Mouse (Mus musculus) heart, embryonic 13.5 days (tissue): ENCODE measurements at regions not wholly inside any gene's neighbourhood (a gene's known extent, or its start where the extent isn't known, plus 50 kb on each side); places are given as distances from the start of the nearest gene placed in this dataset.

Experiments
- ATAC-seq: fragments of 200-750 bp; cut with Nextera tagmentation; 2 replicates; pipeline ENCODE4 v1.8.0; 2017; ENCODE audit warnings: moderate TSS enrichment; ENCODE audit not compliant: insufficient number of reproducible peaks, low FRiP score, low TSS enrichment; ENCODE audit errors: extremely low read depth
- H3K27ac ChIP-seq: fragments of 300-500 bp; sonication (generic); replicated peaks from 2 replicates; pipeline ENCODE4 v1.5.1; 2015; ENCODE audit warnings: moderate library complexity, mild to moderate bottlenecking, inconsistent platforms
- H3K27me3 ChIP-seq: fragments of 300-500 bp; sonication (generic); replicated peaks from 2 replicates; pipeline ENCODE4 v1.6.1; 2015; ENCODE audit warnings: mild to moderate bottlenecking, inconsistent platforms
- H3K36me3 ChIP-seq: fragments of 300-500 bp; sonication (generic); 2 replicates; pipeline ENCODE4 v1.6.1; 2015; ENCODE audit warnings: mild to moderate bottlenecking, inconsistent platforms
- H3K4me1 ChIP-seq: fragments of 300-500 bp; sonication (generic); 2 replicates; pipeline ENCODE4 v1.6.1; 2015; ENCODE audit warnings: inconsistent platforms
- H3K4me2 ChIP-seq: fragments of 300-500 bp; sonication (generic); 2 replicates; pipeline ENCODE4 v1.6.1; 2015; ENCODE audit warnings: inconsistent platforms, mild to moderate bottlenecking, moderate library complexity
- H3K4me3 ChIP-seq: fragments of 300-500 bp; sonication (generic); 2 replicates; pipeline ENCODE4 v1.5.1; 2015; ENCODE audit warnings: moderate library complexity, mild to moderate bottlenecking, inconsistent platforms
- H3K9ac ChIP-seq: fragments of 300-500 bp; sonication (generic); 2 replicates; pipeline ENCODE4 v1.6.1; 2015; ENCODE audit warnings: inconsistent platforms, mild to moderate bottlenecking, moderate library complexity
- H3K9me3 ChIP-seq: fragments of 300-500 bp; sonication (generic); 2 replicates; pipeline ENCODE4 v1.6.1; 2016; ENCODE audit warnings: inconsistent platforms
- WGBS: fragments of 180-500 bp; shearing (Covaris S2); methylation state at CpG from one replicate; pipeline ENCODE4 v1.1.7; 2015; ENCODE audit warnings: mixed read lengths; 5-methylcytosine and 5-hydroxymethylcytosine counted together

GRCm38 (mm10) chr15:52899403-52899802 is 985.3 kb upstream of the Gm7489 start:
- WGBS = 85% methylated on average over 4 of the region's 4 CpGs
- no peak overlapping the region for H3K9ac ChIP-seq
- no peaks in the 10 kb centered on the region for H3K27me3 ChIP-seq
- H3K36me3 ChIP-seq = no peaks in the 10 kb centered on the region
- H3K9me3 ChIP-seq = no peaks in the 10 kb centered on the region
- H3K27ac ChIP-seq = no peak overlapping the region
- H3K4me3 ChIP-seq = no peak overlapping the region
- no peak overlapping the region for H3K4me2 ChIP-seq
- ATAC-seq = no peak
- H3K4me1 ChIP-seq = peaks cover 4% of the 10 kb centered on the region

DNA sequence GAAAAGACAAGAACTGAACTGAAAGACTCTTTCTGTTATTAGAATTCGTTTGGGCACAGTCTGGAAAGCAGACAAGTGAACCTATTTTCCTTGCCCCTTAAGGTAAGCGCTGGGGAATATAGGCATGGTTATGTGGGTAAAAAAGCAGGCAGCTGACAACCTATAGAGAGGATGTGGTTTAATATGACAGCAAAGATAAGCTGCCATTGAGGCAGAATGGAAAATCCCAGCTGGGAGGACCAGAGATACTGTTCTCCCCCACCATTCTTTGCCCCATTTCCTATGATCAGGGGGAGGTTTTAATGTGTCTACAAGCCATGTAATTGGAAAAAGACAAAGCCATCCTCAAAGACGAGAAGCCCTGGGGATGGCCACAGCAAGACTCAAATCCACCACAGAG is 984.9 kb upstream of the Gm7489 start:
- H3K4me1 ChIP-seq = peaks cover 4% of the 10 kb centered on the region
- H3K36me3 ChIP-seq = no peaks in the 10 kb centered on the region
- H3K27me3 ChIP-seq = no peaks in the 10 kb centered on the region
- no peak overlapping the region for H3K9ac ChIP-seq
- H3K4me3 ChIP-seq = no peak overlapping the region
- H3K4me2 ChIP-seq = no peak overlapping the region
- 69% methylated on average over 3 of the region's 3 CpGs for WGBS
- H3K9me3 ChIP-seq = no peaks in the 10 kb centered on the region
- no peak overlapping the region for H3K27ac ChIP-seq
- ATAC-seq = no peak

DNA sequence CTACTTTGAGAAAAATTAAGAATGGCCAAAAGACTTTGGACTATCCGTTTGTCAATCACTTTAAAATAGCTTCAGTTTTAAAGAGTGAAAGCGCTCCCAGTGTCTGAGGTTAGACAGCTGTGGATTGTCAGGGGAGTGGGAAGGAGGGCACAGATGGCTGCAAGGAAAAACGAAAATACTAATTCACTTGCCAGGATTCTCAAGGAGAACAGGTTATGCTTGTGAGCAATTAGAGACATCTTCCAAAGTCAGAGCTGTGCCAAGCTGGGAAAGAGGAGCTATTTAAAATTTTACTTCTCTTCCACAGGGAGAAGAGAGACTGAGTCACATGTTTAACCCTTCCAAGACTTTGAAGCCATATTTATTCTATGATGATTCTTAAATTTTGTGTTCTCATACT is 979.5 kb upstream of the Gm7489 start:
- no peak for ATAC-seq
- Histone ChIP-seq H3K27me3 (no peaks in the 10 kb centered on the region), H3K4me2 (no peak overlapping the region), H3K27ac (no peak overlapping the region), H3K4me1 (no peaks in the 10 kb centered on the region), H3K9me3 (no peaks in the 10 kb centered on the region), H3K36me3 (no peaks in the 10 kb centered on the region), H3K9ac (no peak overlapping the region), H3K4me3 (no peak overlapping the region)
- WGBS = 70% methylated on average over 3 of the region's 3 CpGs

DNA sequence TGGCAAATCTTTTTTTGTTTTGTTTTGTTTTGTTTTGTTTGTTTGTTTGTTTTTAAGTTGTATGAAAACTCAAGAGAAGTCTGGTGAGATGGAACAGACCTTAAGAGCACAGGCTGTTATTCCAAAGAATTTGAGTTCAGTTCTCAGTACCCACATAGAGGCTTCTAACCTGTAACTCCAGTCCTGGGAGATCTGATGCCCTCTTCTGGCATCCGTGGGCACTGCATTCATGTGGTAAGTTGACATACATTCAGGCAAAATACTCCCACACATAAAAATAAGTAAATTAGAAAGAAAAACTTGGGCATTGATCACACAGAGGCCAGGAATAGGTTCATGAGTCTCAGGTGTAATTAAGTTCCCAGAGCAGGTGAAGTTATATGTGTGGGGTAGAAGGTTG is 977.5 kb upstream of the Gm7489 start:
- Histone ChIP-seq H3K9me3 (no peaks in the 10 kb centered on the region), H3K4me3 (no peak overlapping the region), H3K36me3 (no peaks in the 10 kb centered on the region), H3K9ac (no peak overlapping the region), H3K4me1 (no peaks in the 10 kb centered on the region), H3K4me2 (no peak overlapping the region), H3K27me3 (no peaks in the 10 kb centered on the region), H3K27ac (no peak overlapping the region)
- WGBS = 31% methylated on average over 1 of the region's 1 CpGs
- no peak for ATAC-seq

DNA sequence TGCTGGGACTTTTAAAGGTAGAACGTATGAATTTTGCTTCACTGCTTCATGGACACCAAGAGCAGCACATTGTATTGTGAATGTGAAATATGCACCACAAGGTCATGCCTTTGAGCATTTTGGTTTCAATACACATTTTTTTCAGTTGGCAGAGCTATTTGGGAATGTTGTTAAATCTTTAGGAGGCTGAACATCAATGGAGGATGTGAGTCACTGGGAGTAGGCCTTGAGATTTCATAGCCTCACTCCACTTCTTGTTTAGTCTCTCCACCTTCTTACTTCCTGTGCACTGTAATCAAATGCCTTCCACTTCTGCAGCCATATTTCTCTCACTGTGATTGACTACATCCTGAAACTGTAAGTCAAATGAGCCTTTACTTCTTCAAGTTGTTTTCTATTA is 962.4 kb upstream of the Gm7489 start:
- no peak overlapping the region for H3K27ac ChIP-seq
- no peaks in the 10 kb centered on the region for H3K4me1 ChIP-seq
- H3K9ac ChIP-seq = no peak overlapping the region
- no peaks in the 10 kb centered on the region for H3K36me3 ChIP-seq
- H3K4me3 ChIP-seq = no peak overlapping the region
- no peak overlapping the region for H3K4me2 ChIP-seq
- no peak for ATAC-seq
- H3K9me3 ChIP-seq = peaks cover 10% of the 10 kb centered on the region; the same call in 1 of the 2 replicates
- 89% methylated on average over 1 of the region's 1 CpGs for WGBS
- H3K27me3 ChIP-seq = no peaks in the 10 kb centered on the region

DNA sequence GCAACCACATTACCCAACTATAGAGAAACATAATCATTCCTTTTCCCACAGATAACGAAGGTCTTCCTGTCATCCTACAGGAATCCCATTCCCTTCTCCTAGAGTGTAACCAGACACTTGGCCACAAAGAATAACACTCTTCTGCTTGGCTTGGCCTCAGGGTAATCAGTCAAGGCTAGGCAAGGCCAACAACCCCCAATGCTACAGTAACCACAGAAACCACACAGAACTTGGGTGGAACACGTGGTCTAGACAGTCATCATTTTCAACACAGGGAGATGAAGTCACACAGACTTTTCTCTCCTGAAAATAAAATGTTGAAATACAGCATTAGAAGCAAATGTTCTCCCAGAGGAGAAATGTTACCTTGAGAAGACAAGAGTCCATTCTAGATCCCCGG is 956.3 kb upstream of the Gm7489 start:
- H3K27me3 ChIP-seq = no peaks in the 10 kb centered on the region
- no peaks in the 10 kb centered on the region for H3K36me3 ChIP-seq
- H3K9ac ChIP-seq = no peak overlapping the region
- no peaks in the 10 kb centered on the region for H3K9me3 ChIP-seq
- H3K4me2 ChIP-seq = no peak overlapping the region
- WGBS = 49% methylated on average over 3 of the region's 3 CpGs
- H3K4me3 ChIP-seq = no peak overlapping the region
- no peak overlapping the region for H3K27ac ChIP-seq
- H3K4me1 ChIP-seq = no peaks in the 10 kb centered on the region
- ATAC-seq = no peak

GRCm38 (mm10) chr15:52937138-52937537 is 947.6 kb upstream of the Gm7489 start:
- Histone ChIP-seq H3K4me1 (no peaks in the 10 kb centered on the region), H3K9me3 (no peaks in the 10 kb centered on the region), H3K27me3 (no peaks in the 10 kb centered on the region), H3K9ac (no peak overlapping the region), H3K4me3 (no peak overlapping the region), H3K4me2 (no peak overlapping the region), H3K27ac (no peak overlapping the region), H3K36me3 (no peaks in the 10 kb centered on the region)
- ATAC-seq = no peak
- 76% methylated on average over 2 of the region's 2 CpGs for WGBS

DNA sequence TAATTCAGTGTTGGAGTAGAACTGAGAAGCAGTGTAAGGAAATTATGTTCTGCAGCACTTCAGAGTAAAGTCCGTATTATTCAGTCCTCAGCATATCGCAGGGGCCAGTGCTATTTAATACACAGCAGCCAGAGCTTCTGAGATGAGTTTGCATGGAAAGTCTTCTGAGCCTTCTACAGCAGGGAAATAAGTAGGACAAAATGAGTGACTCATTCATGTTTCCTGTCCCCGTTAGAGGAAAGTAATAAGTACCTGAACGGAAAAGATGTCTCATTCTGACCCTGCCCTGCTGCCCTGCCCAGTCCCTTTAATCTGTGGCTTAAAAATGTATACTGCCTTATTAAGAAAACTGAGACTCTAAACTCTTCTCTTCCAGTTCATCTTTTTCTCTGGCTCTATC is 940.1 kb upstream of the Gm7489 start:
- Histone ChIP-seq H3K36me3 (no peaks in the 10 kb centered on the region), H3K4me1 (no peaks in the 10 kb centered on the region), H3K4me2 (no peak overlapping the region), H3K9me3 (no peaks in the 10 kb centered on the region), H3K27me3 (no peaks in the 10 kb centered on the region), H3K27ac (no peak overlapping the region), H3K9ac (no peak overlapping the region), H3K4me3 (no peak overlapping the region)
- no peak for ATAC-seq
- 76% methylated on average over 4 of the region's 4 CpGs for WGBS

DNA sequence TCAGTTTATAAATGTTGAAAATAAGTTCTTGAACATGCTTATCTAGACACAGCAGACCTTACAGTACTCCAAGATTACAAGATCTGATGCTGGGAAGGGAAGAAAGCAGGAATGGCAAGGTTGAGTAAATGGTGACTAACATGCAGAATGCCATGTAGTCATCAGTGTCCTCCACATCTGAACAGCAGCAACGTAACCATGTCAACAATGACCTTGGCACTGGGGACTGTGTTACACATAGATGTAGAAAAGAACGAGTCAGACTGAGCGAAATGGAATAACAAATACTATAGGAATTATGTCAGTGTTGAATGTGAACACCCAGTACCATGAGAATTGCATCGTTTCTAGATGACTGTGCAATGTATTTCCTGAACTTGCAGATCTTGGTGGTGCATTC is 936.5 kb upstream of the Gm7489 start:
- Histone ChIP-seq H3K27me3 (no peaks in the 10 kb centered on the region), H3K4me2 (no peak overlapping the region), H3K9me3 (no peaks in the 10 kb centered on the region), H3K4me1 (no peaks in the 10 kb centered on the region), H3K27ac (no peak overlapping the region), H3K9ac (no peak overlapping the region), H3K4me3 (no peak overlapping the region), H3K36me3 (no peaks in the 10 kb centered on the region)
- 81% methylated on average over 4 of the region's 4 CpGs for WGBS
- no peak for ATAC-seq

DNA sequence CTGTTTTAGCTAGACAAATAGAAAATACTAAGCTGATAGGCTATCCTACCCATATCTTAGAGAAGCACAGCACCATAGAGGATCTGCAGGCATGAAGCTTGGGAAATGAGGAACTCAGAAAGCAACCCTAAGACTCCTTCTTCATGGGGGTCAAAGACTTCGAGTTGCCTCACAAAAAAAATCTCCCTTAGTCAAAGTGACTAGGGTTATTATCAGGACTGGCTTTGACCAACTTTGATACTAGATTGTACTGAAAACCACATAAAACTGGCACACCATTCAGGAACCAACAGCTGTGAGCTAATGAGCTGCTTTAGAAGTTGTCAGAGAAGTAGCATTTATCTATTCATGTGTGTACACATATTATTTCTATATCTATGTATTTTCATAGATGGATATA is 931.2 kb upstream of the Gm7489 start:
- WGBS = 55% methylated on average over 1 of the region's 1 CpGs
- Histone ChIP-seq H3K9ac (no peak overlapping the region), H3K9me3 (no peaks in the 10 kb centered on the region)

GRCm38 (mm10) chr15:52954715-52955593 is 929.8 kb upstream of the Gm7489 start:
- Histone ChIP-seq H3K4me3 (no peak overlapping the region), H3K4me2 (no peak overlapping the region), H3K27me3 (no peaks in the 10 kb centered on the region), H3K27ac (no peak overlapping the region), H3K4me1 (no peaks in the 10 kb centered on the region), H3K9ac (no peak overlapping the region), H3K9me3 (no peaks in the 10 kb centered on the region), H3K36me3 (no peaks in the 10 kb centered on the region)
- WGBS = 66% methylated on average over 7 of the region's 7 CpGs
- no peak for ATAC-seq

More for the DNA sequence above, 931.2 kb upstream of the Gm7489 start:
- H3K4me3 ChIP-seq = no peak overlapping the region
- no peak overlapping the region for H3K4me2 ChIP-seq
- H3K27me3 ChIP-seq = no peaks in the 10 kb centered on the region
- no peak overlapping the region for H3K27ac ChIP-seq
- no peaks in the 10 kb centered on the region for H3K36me3 ChIP-seq
- no peaks in the 10 kb centered on the region for H3K4me1 ChIP-seq
- ATAC-seq = no peak

- no peaks in the 10 kb centered on the region for H3K27me3 ChIP-seq
- H3K36me3 ChIP-seq = no peaks in the 10 kb centered on the region
- H3K4me1 ChIP-seq = no peaks in the 10 kb centered on the region
- no peak overlapping the region for H3K4me2 ChIP-seq
- WGBS = 73% methylated on average over 2 of the region's 2 CpGs
- no peak for ATAC-seq
- H3K9ac ChIP-seq = no peak overlapping the region
- no peaks in the 10 kb centered on the region for H3K9me3 ChIP-seq
- no peak overlapping the region for H3K4me3 ChIP-seq
- no peak overlapping the region for H3K27ac ChIP-seq
Measured at GRCm38 (mm10) chr15:52959711-52960110, 925.0 kb upstream of the Gm7489 start.
